In genomic region chr5:44579899-44580459, GRCm38 (mm10) we compare ENCODE assay signal across 13 mouse cellular contexts.
DNase-seq lines count a peak whose midpoint lies in the region; ATAC-seq and TF ChIP-seq lines count a peak whose summit lies in the region.
"Had no signal": no experiment of that assay in that cellular context is flagged by ENCODE, and none has a peak within 500 bp of the region (broad histone marks: within the 10 kb centered on the region; RNA-seq: fewer than 3 reads in every experiment).

No protein-coding gene starts in this region.

- H3K27me3 ChIP-seq in hindbrain, embryonic 15.5 days: no peaks in the 10 kb centered on the region
- no peaks in the 10 kb centered on the region for H3K27me3 ChIP-seq in hindbrain, embryonic 12.5 days
- H3K27me3 ChIP-seq: liver, embryonic 12.5 days had no signal

- ATAC-seq in hindbrain, embryonic 15.5 days (ENCODE audit: low FRiP score, low read depth): 0 out of 2 replicates have a peak, but pooled peaks have one; percentile 30
- ATAC-seq in hindbrain, embryonic 12.5 days (ENCODE audit: low FRiP score): no peak
- ATAC-seq: CD4-positive, CD25-positive, alpha-beta regulatory T cell, adult 4 months; liver, embryonic 12.5 days had no signal

- DNase-seq in layer of hippocampus, postnatal 10 days (ENCODE audit: low spot score in 2 of 2): peak; percentile 23 to 27
- DNase-seq in layer of hippocampus, adult 9-10 months (ENCODE audit: low spot score): no peak
- peak; percentile 92 for DNase-seq in brain, embryonic 14.5 days (ENCODE audit: low read depth)
- peak; percentile 25 to 48 for DNase-seq in kidney, postnatal 25 days
- no peak for DNase-seq in embryo, embryonic 10.5 days (ENCODE audit: low spot score)
- DNase-seq: cerebellum, adult 18-20 months; gastrocnemius, postnatal 10 days; lung, postnatal 36 days had no signal

- no peak for TF ChIP-seq CTCF in brain, embryonic 14.5 days (IDR thresholded peaks at IDR 0.05; ENCODE audit: borderline replicate concordance, extremely low read depth, insufficient read depth, insufficient read length)

- H3K9me3 ChIP-seq in hindbrain, embryonic 15.5 days: no peaks in the 10 kb centered on the region
- H3K9me3 ChIP-seq in hindbrain, embryonic 12.5 days (replicated peaks): no peaks in the 10 kb centered on the region
- H3K9me3 ChIP-seq: liver, embryonic 12.5 days had no signal

- H3K4me3 ChIP-seq in hindbrain, embryonic 15.5 days: no peak overlapping the region
- no peak overlapping the region for H3K4me3 ChIP-seq in hindbrain, embryonic 12.5 days
- H3K4me3 ChIP-seq: liver, embryonic 12.5 days had no signal

- no peak overlapping the region for H3K27ac ChIP-seq in hindbrain, embryonic 15.5 days (replicated peaks)
- no peak overlapping the region for H3K27ac ChIP-seq in hindbrain, embryonic 12.5 days
- H3K27ac ChIP-seq: liver, embryonic 12.5 days had no signal

- no peaks in the 10 kb centered on the region for H3K36me3 ChIP-seq in hindbrain, embryonic 15.5 days
- no peaks in the 10 kb centered on the region for H3K36me3 ChIP-seq in hindbrain, embryonic 12.5 days
- H3K36me3 ChIP-seq: liver, embryonic 12.5 days had no signal

- TF ChIP-seq POLR2A in brain, embryonic 14.5 days (IDR thresholded peaks at IDR 0.05; ENCODE audit: borderline replicate concordance, extremely low read depth, insufficient read depth, insufficient read length, poor library complexity, severe bottlenecking): no peak

- peaks cover 17% of the 10 kb centered on the region for H3K4me1 ChIP-seq in hindbrain, embryonic 15.5 days (replicated peaks)
- no peaks in the 10 kb centered on the region; the same call in 1 of the 2 replicates for H3K4me1 ChIP-seq in hindbrain, embryonic 12.5 days
- H3K4me1 ChIP-seq: liver, embryonic 12.5 days had no signal

- WGBS in hindbrain, embryonic 15.5 days: 54% methylated on average over 10 of the region's 10 CpGs
- WGBS in hindbrain, embryonic 12.5 days: 63% methylated on average over 10 of the region's 10 CpGs

- no peak overlapping the region for H3K4me2 ChIP-seq in hindbrain, embryonic 15.5 days
- H3K4me2 ChIP-seq in hindbrain, embryonic 12.5 days (replicated peaks): no peak overlapping the region
- H3K4me2 ChIP-seq: heart, embryonic 11.5 days; liver, embryonic 12.5 days had no signal

- H3K9ac ChIP-seq in hindbrain, embryonic 15.5 days: no peak overlapping the region
- H3K9ac ChIP-seq in hindbrain, embryonic 12.5 days: no peak overlapping the region
- H3K9ac ChIP-seq: liver, embryonic 12.5 days had no signal

Comparison
In these comparisons a context has a peak if more than half of its experiments do, and no peak if none do; other contexts are left out.
1. DNase-seq: peak in layer of hippocampus, postnatal 10 days (2 of 2), brain, embryonic 14.5 days (single experiment) and kidney, postnatal 25 days (2 of 2); none in layer of hippocampus, adult 9-10 months (single experiment) and embryo, embryonic 10.5 days (single experiment).